Mouse (Mus musculus) embryonic facial prominence, embryonic 14.5 days (tissue): Measurements from ENCODE around the gene Dglucy. TPM values are rescaled to one million over a fixed set of nuclear protein-coding genes. Genes with fewer than 3 reads are reported as not detected.

Source experiments
- ATAC-seq: fragments of 200-750 bp; cut with Nextera tagmentation; 2 replicates; pipeline ENCODE4 v1.8.0; 2017; ENCODE audit warnings: low read depth, moderate number of reproducible peaks, moderate TSS enrichment
- DNase-seq: peaks from one replicate; pipeline ENCODE4 v3.0.0-alpha.2; 2015; ENCODE audit warnings: low spot score
- H3K27ac ChIP-seq: fragments of 300-500 bp; sonication (generic); replicated peaks from 2 replicates; pipeline ENCODE4 v1.5.1; 2014; ENCODE audit warnings: low read depth, mild to moderate bottlenecking, low read length, moderate library complexity
- H3K27me3 ChIP-seq: fragments of 300-500 bp; sonication (generic); replicated peaks from 2 replicates; pipeline ENCODE4 v1.6.1; 2014; ENCODE audit warnings: low read length; ENCODE audit not compliant: control insufficient read depth, insufficient read depth
- H3K36me3 ChIP-seq: fragments of 300-500 bp; sonication (generic); 2 replicates; pipeline ENCODE4 v1.6.1; 2014; ENCODE audit warnings: low read length, mixed read lengths; ENCODE audit not compliant: control insufficient read depth, insufficient read depth
- H3K4me1 ChIP-seq: fragments of 300-500 bp; sonication (generic); 2 replicates; pipeline ENCODE4 v1.6.1; 2014; ENCODE audit warnings: antibody characterized with exemption, low read length; ENCODE audit not compliant: control insufficient read depth, insufficient read depth
- H3K4me2 ChIP-seq: fragments of 300-500 bp; sonication (generic); 2 replicates; pipeline ENCODE4 v1.6.1; 2014; ENCODE audit warnings: low read depth, mild to moderate bottlenecking, low read length, moderate library complexity, mixed read lengths
- H3K4me3 ChIP-seq: fragments of 300-500 bp; sonication (generic); 2 replicates; pipeline ENCODE4 v1.5.1; 2014; ENCODE audit warnings: low read depth, mild to moderate bottlenecking, low read length
- H3K9ac ChIP-seq: fragments of 300-500 bp; sonication (generic); 2 replicates; pipeline ENCODE4 v1.6.1; 2014; ENCODE audit warnings: low read depth, mild to moderate bottlenecking, low read length, moderate library complexity, mixed read lengths
- H3K9me3 ChIP-seq: fragments of 300-500 bp; sonication (generic); 2 replicates; pipeline ENCODE4 v1.6.1; 2016; ENCODE audit warnings: low read length; ENCODE audit not compliant: control insufficient read depth
- WGBS: fragments of 180-500 bp; shearing (Covaris S2); extraction: QIAGEN DNeasy Blood & Tissue Kit; methylation state at CpG from one replicate; pipeline ENCODE4 v1.1.7; 2014; 5-methylcytosine and 5-hydroxymethylcytosine counted together
- polyA plus RNA-seq: library from polyadenylated mRNA; unstranded; fragments of >200 nt; fragmentation: Nextera tagmentation; extraction: Ambion mirVana; gene quantifications from 2 replicates; pipeline ENCODE4 v1.2.1, GENCODE M21; 2014

The Dglucy gene
- polyA plus RNA-seq, 1 experiment from 2014 or later = 4.9 TPM

DNA sequence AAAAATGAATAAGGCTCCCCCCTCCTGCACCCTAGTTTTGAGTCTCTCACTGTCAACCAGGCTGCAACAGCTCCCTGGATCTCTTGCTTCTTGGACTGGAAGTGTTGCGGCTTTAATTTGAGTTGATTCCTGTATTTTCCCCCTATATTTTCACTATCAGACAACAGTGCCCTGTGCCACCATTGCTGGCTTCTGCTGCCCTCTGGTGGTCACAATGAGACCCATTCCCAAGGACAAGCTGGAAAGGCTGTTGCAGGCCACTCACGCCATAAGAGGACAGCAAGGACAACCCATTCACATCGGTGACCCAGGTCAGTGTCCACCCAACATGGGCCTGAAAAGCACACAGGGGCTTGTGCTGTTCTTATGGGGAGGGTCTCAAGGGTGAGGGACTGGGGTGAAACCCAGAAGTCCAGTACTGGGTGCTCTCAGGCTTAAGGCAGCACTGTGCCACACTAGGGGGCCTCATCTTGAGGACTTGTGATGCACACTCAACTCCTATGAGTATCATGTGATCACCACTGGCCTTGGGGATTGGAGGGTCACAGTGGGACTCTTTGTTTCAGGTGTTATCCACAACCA, 62.4 kb downstream of the Dglucy start:
- Histone ChIP-seq H3K4me2 (no peak overlapping the region), H3K9me3 (no peaks in the 10 kb centered on the region), H3K36me3 (no peaks in the 10 kb centered on the region), H3K27me3 (no peaks in the 10 kb centered on the region), H3K27ac (no peak overlapping the region), H3K4me1 (no peaks in the 10 kb centered on the region), H3K4me3 (no peak overlapping the region), H3K9ac (no peak overlapping the region)
- WGBS = 13% methylated on average over 3 of the region's 3 CpGs
- ATAC-seq = peak; percentile 64
- peak; percentile 81 for DNase-seq

DNA sequence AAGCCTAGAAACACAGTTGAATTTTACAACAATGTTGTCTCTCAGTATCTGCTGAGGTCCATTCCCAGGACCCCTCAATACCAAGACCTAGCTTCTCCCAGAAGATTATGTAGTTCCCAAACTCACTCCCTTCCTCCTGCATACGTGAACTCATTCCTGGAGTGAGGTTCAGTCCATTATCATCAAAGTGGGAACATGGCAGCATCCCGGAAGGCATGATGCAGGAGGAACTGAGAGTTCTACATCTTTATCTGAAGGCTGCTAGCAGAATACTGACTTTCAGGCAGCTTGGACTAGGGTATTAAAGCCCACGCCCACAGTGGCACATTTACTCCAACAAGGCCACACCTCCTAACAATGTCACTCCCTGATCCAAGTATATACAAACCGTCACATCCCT, 64.3 kb downstream of the Dglucy start:
- H3K9me3 ChIP-seq = no peaks in the 10 kb centered on the region
- DNase-seq (no peak), ATAC-seq (no peak)
- H3K27ac ChIP-seq = no peak overlapping the region
- no peaks in the 10 kb centered on the region for H3K4me1 ChIP-seq
- WGBS = 83% methylated on average over 4 of the region's 4 CpGs
- H3K4me3 ChIP-seq = no peak overlapping the region
- H3K9ac ChIP-seq = no peak overlapping the region
- H3K36me3 ChIP-seq = no peaks in the 10 kb centered on the region
- no peaks in the 10 kb centered on the region for H3K27me3 ChIP-seq
- no peak overlapping the region for H3K4me2 ChIP-seq

DNA sequence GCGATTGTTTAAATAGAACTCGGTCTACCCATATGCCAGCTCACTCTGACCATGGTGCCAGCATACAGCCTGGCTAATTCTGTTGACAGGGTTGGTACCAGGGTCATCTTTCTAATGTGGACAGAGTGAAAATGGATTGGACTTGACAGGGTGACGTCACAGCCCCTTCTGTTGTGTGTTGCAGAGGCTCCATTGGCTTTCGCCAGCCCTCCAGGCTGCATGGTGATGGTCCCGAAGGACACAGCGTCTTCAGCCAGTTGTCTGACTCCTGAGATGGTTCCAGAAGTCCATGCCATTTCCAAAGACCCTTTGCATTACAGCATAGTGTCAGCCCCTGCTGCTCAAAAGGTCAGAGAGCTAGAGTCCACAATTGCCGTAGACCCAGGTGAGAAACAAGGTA, 65.7 kb downstream of the Dglucy start:
- H3K36me3 ChIP-seq = no peaks in the 10 kb centered on the region
- no peaks in the 10 kb centered on the region for H3K27me3 ChIP-seq
- no peak overlapping the region for H3K9ac ChIP-seq
- no peak overlapping the region for H3K4me2 ChIP-seq
- no peaks in the 10 kb centered on the region for H3K9me3 ChIP-seq
- no peak for ATAC-seq
- no peak overlapping the region for H3K27ac ChIP-seq
- 83% methylated on average over 7 of the region's 7 CpGs for WGBS
- H3K4me1 ChIP-seq = no peaks in the 10 kb centered on the region
- no peak overlapping the region for H3K4me3 ChIP-seq
- DNase-seq = no peak

DNA sequence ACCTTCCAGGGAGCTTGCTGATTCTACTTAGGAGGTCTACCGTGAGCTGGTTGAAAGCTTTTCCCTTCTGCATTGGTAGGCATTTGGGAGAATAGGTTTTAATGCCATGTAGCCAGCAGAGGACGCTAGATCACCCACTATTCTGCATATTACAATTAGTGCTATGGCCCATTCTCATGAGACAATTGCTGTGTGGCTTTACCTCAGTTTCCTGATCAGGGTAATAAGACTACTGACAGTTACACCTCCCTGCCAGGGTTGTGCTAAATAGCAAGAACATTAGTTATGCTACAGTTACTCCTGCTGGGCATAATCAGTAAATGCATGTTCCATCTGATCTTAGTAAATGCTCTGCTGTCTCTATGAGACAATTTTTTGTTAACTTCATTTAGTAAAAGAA, 67.0 kb downstream of the Dglucy start:
- ATAC-seq = no peak

DNA sequence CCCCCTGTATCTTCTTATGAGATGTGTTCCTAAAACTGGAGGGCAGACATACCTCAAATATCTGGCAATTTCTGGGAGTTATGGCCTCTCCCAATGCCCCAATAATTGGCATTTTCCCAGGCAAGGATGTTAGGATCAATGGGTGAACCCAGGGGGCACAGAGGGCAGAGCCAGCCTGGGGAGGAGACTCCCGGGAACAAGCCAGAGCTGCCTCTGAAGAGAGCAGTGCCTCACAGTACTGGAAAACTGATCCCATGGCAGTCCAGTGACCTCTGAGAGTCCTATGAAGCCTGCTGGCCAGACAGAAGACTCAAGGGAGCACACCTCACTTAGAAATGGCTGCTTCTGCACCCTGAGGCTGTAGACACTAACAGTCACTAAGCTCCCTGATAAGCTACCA, 67.7 kb downstream of the Dglucy start:
- ATAC-seq (no peak), DNase-seq (no peak)
- WGBS = 24% methylated on average over 1 of the region's 1 CpGs
- no peaks in the 10 kb centered on the region for H3K36me3 ChIP-seq
- no peaks in the 10 kb centered on the region for H3K27me3 ChIP-seq
- H3K9ac ChIP-seq = no peak overlapping the region
- no peak overlapping the region for H3K4me2 ChIP-seq
- H3K4me1 ChIP-seq = no peaks in the 10 kb centered on the region
- H3K27ac ChIP-seq = no peak overlapping the region
- H3K9me3 ChIP-seq = no peaks in the 10 kb centered on the region
- no peak overlapping the region for H3K4me3 ChIP-seq

More for the DNA sequence above, 67.0 kb downstream of the Dglucy start:
- 22% methylated on average over 2 of the region's 2 CpGs for WGBS
- no peak overlapping the region for H3K4me2 ChIP-seq
- H3K27ac ChIP-seq = no peak overlapping the region
- no peak for DNase-seq
- H3K9me3 ChIP-seq = no peaks in the 10 kb centered on the region
- H3K9ac ChIP-seq = no peak overlapping the region
- H3K36me3 ChIP-seq = no peaks in the 10 kb centered on the region
- no peak overlapping the region for H3K4me3 ChIP-seq
- H3K27me3 ChIP-seq = no peaks in the 10 kb centered on the region
- no peaks in the 10 kb centered on the region for H3K4me1 ChIP-seq

DNA sequence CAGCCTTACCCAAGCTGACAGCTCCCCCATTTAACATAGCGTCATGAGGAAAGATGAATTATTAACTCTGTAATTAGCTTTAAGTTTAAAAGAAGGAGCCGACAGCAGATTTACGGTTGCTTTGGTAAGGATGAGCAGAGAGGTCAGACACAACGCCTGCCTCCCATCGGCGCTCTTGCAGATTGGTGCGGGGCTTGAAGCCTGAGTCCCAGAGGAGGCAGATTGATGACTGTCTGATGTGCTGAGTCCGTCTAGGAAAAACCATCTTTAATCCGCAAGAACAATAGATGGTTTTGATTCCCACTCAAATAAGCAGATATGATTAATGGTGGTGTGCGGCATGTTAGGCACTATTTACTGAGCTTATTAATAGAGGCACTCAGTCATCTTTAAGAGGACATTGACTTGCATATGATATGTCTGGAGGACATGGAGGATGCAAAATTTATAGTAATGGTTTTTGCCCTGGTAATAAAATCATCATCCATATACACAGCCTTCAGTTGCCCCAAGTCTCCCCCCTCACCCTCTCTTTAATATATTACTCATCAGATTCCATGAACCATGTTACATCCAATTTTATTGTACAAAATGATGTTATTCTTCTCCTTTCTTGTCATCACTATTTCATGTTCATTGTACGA, 68.7 kb downstream of the Dglucy start:
- ATAC-seq = no peak
- H3K4me3 ChIP-seq = no peak overlapping the region
- 71% methylated on average over 11 of the region's 11 CpGs for WGBS
- H3K9me3 ChIP-seq = no peaks in the 10 kb centered on the region
- H3K27ac ChIP-seq = no peak overlapping the region
- no peak for DNase-seq
- no peaks in the 10 kb centered on the region for H3K4me1 ChIP-seq
- H3K36me3 ChIP-seq = no peaks in the 10 kb centered on the region
- no peaks in the 10 kb centered on the region for H3K27me3 ChIP-seq
- no peak overlapping the region for H3K9ac ChIP-seq
- no peak overlapping the region for H3K4me2 ChIP-seq

DNA sequence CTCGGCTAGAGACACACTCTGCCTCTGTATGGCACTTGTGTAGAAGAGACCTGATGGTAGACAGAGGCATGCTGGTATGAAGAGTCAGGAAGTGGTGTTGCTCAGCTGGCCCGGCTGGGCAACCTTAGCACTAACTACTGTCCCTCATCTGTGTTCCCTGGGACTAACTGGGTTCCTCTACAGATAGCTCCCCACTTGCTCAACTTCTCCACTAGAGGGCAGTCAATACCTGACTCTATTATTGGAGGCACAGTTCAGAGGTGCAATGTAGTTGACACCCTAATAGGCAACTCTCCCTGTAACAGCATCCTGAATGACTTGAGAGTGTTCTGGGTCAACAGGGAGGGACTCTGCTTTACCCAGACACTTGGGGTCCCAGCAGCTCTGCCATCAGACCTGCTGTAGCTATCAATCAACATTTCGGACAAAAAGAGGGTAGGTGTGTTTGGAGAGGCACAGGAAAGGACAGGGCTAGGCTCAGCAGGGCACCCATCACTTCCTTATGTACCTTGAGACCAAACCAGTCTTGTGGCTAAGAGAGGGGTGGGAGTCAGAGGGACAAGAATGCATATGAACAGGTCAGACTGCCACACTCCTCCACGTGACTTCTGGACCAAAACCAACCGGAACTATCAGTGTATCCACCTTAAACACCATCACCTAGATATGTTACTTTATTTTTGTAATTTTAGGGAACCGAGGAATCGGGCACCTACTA, 70.7 kb downstream of the Dglucy start:
- Histone ChIP-seq H3K9ac (no peak overlapping the region), H3K4me3 (no peak overlapping the region), H3K36me3 (no peaks in the 10 kb centered on the region), H3K27ac (no peak overlapping the region), H3K9me3 (no peaks in the 10 kb centered on the region), H3K27me3 (no peaks in the 10 kb centered on the region), H3K4me2 (no peak overlapping the region), H3K4me1 (no peaks in the 10 kb centered on the region)
- ATAC-seq = peak; percentile 84; the same call in 1 of the 2 replicates
- DNase-seq = peak; percentile 77
- 77% methylated on average over 7 of the region's 7 CpGs for WGBS

DNA sequence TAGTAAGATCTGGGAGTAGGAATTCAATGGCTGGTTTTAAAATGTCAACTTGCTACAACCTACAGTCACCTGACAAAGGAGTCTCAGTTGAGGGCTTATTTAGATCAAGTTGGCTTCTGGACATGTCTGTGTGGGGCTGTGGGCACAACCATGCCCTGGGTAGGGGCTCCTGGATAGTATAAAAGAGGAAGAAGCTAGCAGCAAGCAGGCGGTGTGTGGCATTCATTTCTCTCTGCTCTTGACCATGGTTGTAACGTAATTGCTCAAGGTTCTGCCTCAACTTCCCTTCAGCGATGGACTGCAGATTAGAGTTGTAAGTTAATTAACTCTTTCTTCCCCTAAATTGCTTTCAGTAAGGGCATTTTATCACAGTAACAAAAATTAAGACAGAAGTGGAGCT, 73.5 kb downstream of the Dglucy start:
- Histone ChIP-seq H3K27me3 (no peaks in the 10 kb centered on the region), H3K4me3 (no peak overlapping the region), H3K27ac (no peak overlapping the region), H3K36me3 (no peaks in the 10 kb centered on the region), H3K4me2 (no peak overlapping the region), H3K4me1 (no peaks in the 10 kb centered on the region), H3K9ac (no peak overlapping the region), H3K9me3 (no peaks in the 10 kb centered on the region)
- WGBS = 80% methylated on average over 3 of the region's 3 CpGs
- ATAC-seq = no peak
- no peak for DNase-seq
